Mouse (Mus musculus): ENCODE data around the gene Elp4. TPM values are rescaled to one million over a fixed set of nuclear protein-coding genes. Genes with fewer than 3 reads are reported as not detected.

Gene Elp4
- polyA plus RNA-seq, 1 experiment from 2014 or later, result 42.1 TPM

- 47% methylated on average over 5 of the region's 5 CpGs for WGBS
- Histone ChIP-seq H3K27ac (replicated peaks) (no peak overlapping the region), H3K36me3 (no peaks in the 10 kb centered on the region), H3K9me3 (no peaks in the 10 kb centered on the region), H3K9ac (replicated peaks) (no peak overlapping the region), H3K4me2 (replicated peaks) (no peak overlapping the region), H3K4me3 (no peak overlapping the region), H3K4me1 (peaks cover 20% of the 10 kb centered on the region), H3K27me3 (no peaks in the 10 kb centered on the region)
- ATAC-seq (replicated peaks), result no peak
These were observed 100.9 kb downstream of the Elp4 start for GRCm38 (mm10) chr2:105803427-105803826.

DNA sequence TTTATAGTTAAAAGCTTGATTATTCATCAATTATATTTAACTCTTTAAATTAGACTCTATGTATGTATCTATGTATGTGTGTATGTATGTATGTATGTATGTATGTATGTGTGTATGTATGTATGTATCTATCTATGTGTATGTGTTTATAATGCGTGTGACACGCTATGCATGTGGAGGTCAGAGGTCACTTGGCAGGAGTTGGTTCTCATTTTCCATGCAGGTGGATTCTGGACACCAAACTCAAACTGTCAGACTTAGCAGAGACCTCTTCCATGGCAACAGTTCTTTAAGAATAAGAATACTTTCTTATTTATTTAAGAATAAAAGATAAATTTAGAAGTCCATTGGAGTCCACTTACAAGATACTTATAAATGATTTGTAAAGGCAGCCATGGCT lies 101.5 kb downstream of the Elp4 start:
- Histone ChIP-seq H3K4me1 (peaks cover 20% of the 10 kb centered on the region), H3K9ac (replicated peaks) (no peak overlapping the region), H3K4me2 (replicated peaks) (no peak overlapping the region), H3K4me3 (no peak overlapping the region), H3K9me3 (no peaks in the 10 kb centered on the region), H3K27me3 (no peaks in the 10 kb centered on the region), H3K36me3 (no peaks in the 10 kb centered on the region), H3K27ac (replicated peaks) (no peak overlapping the region)
- ATAC-seq (replicated peaks), result no peak
- WGBS, result 90% methylated on average over 2 of the region's 2 CpGs

- peak; percentile 46 for ATAC-seq (replicated peaks)
- no peak overlapping the region for H3K9ac ChIP-seq (replicated peaks)
- no peak overlapping the region for H3K4me3 ChIP-seq
- H3K9me3 ChIP-seq, result no peaks in the 10 kb centered on the region
- peaks cover 18% of the 10 kb centered on the region for H3K4me1 ChIP-seq
- H3K4me2 ChIP-seq (replicated peaks), result no peak overlapping the region
- WGBS, result 27% methylated on average over 6 of the region's 6 CpGs
- no peaks in the 10 kb centered on the region for H3K36me3 ChIP-seq
- no peaks in the 10 kb centered on the region for H3K27me3 ChIP-seq
- peak overlapping the region; percentile 37; the same call in 1 of the 2 replicates for H3K27ac ChIP-seq (replicated peaks)
These were observed 102.8 kb downstream of the Elp4 start for GRCm38 (mm10) chr2:105801536-105801935.

DNA sequence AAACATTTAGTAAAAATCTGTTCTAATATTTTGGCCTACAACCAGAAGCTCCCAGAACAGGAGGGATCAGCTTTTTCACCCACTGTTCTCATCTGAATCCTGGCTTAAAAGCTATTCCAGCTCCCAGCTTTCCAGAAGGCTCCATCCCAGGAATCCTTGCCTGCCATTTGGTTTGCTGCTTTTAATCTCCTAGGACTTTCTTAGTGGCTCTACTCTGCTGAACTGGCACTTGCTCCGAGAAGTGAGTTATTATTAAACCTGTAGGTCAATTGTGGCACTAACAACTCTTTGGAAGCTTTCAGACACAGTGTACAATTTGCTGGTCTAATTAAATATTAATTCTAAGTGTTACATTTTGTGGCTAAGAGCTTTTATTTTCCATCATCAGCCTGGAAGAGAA lies 103.7 kb downstream of the Elp4 start:
- H3K27me3 ChIP-seq, result no peaks in the 10 kb centered on the region
- 17% methylated on average over 1 of the region's 1 CpGs for WGBS
- H3K9ac ChIP-seq (replicated peaks), result no peak overlapping the region
- no peak overlapping the region for H3K4me2 ChIP-seq (replicated peaks)
- ATAC-seq (replicated peaks), result no peak; the same call in 1 of the 2 replicates
- 0 out of 2 replicates have a peak overlapping the region, but pooled peaks have one; percentile 40 for H3K27ac ChIP-seq (replicated peaks)
- H3K36me3 ChIP-seq, result no peaks in the 10 kb centered on the region
- no peak overlapping the region for H3K4me3 ChIP-seq
- H3K9me3 ChIP-seq, result no peaks in the 10 kb centered on the region
- peaks cover 17% of the 10 kb centered on the region for H3K4me1 ChIP-seq

DNA sequence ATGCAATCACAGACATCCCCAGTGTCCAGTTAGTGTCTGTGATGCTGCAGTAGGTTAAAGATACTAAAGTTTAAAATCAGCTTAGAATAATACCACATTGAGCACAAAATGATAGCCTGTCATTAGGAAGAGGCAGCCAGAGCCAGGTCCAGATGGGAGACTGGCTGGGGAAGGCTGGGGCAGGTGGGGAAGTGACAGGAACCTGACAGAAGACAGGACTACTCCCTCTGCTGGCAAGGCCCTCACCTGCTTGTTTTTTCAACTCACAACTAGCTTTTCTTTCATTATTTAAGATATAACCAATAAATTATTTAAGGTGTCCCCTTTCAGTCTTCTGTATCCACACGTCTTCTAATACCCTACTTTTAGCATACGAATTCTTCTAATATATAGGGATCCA lies 104.5 kb downstream of the Elp4 start:
- Histone ChIP-seq H3K9ac (replicated peaks) (no peak overlapping the region), H3K36me3 (no peaks in the 10 kb centered on the region), H3K4me2 (replicated peaks) (no peak overlapping the region), H3K9me3 (no peaks in the 10 kb centered on the region), H3K27ac (replicated peaks) (no peak overlapping the region), H3K4me1 (peaks cover 17% of the 10 kb centered on the region), H3K4me3 (no peak overlapping the region), H3K27me3 (no peaks in the 10 kb centered on the region)
- no peak for ATAC-seq (replicated peaks)
- 74% methylated on average over 2 of the region's 2 CpGs for WGBS

- Histone ChIP-seq H3K9me3 (no peaks in the 10 kb centered on the region), H3K9ac (replicated peaks) (no peak overlapping the region), H3K27me3 (no peaks in the 10 kb centered on the region), H3K27ac (replicated peaks) (no peak overlapping the region), H3K4me2 (replicated peaks) (no peak overlapping the region), H3K4me1 (peaks cover 15% of the 10 kb centered on the region), H3K36me3 (no peaks in the 10 kb centered on the region), H3K4me3 (no peak overlapping the region)
- ATAC-seq (replicated peaks), result no peak
These were observed 106.5 kb downstream of the Elp4 start for GRCm38 (mm10) chr2:105797842-105798241.

- H3K4me2 ChIP-seq (replicated peaks), result no peak overlapping the region
- H3K4me3 ChIP-seq, result no peak overlapping the region
- ATAC-seq (replicated peaks), result no peak
- peaks cover 24% of the 10 kb centered on the region for H3K4me1 ChIP-seq
- no peaks in the 10 kb centered on the region for H3K36me3 ChIP-seq
- no peak overlapping the region for H3K27ac ChIP-seq (replicated peaks)
- H3K27me3 ChIP-seq, result no peaks in the 10 kb centered on the region
- no peak overlapping the region for H3K9ac ChIP-seq (replicated peaks)
- H3K9me3 ChIP-seq, result no peaks in the 10 kb centered on the region
These were observed 108.3 kb downstream of the Elp4 start for GRCm38 (mm10) chr2:105796101-105796500.

DNA sequence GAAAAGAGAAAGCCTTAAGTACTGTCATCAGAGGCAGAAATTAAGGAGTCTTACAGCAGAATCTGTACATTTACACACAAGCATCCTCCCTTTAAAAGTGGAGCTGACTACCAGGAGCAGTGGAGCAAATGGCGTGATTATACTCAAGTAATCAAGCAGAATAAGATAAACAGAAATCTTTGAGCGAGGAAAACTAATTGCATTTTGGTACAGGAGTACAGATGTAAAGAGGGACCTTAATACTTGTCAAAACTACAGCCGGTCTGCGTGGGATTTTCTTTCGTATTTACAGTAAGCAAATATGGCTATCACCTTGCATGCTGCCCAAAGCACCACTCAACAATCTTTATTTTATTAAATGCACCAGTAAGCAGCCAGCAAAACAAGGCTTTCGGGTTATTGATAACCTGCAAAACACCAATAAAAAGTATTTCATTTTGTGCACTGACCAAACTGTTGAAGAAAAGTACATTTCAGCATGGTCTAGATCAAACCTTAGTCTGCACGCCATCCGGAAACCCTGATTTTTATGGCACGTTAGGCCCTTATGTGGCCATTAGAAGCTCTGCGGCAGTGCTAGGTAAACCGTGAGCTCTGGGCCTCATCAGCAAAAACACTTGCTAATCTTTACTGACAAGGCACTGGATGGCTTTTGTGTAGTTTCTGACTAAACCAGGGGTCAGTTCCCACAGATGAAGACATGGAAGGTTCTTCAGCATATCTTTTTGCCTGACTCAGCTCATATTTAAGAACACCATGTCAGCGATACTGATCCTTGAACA lies 111.8 kb downstream of the Elp4 start:
- ATAC-seq (replicated peaks), result peak; percentile 73
- peak overlapping the region; percentile 14; the same call in 1 of the 2 replicates for H3K4me2 ChIP-seq (replicated peaks)
- WGBS, result 30% methylated on average over 12 of the region's 12 CpGs

DNA sequence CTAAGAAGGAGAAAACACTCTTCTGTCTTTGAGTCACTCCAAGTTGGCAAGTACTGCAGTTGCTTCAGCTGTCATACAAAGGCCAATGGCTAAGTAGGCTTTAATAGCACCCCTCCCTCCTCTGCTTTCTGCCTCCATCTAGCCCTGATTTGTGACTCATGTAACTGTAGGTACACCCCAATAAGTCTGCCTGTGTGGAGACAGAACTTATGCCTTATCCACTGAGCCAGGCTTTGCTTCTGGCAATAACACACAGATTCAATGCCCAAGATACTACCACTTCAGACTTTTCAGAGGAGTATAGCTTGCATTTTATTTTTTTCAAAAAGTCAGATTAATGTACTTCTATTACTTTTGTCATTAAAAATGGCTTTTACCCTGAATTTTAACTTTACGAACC lies 114.4 kb downstream of the Elp4 start:
- no peaks in the 10 kb centered on the region for H3K36me3 ChIP-seq
- no peak overlapping the region for H3K4me2 ChIP-seq (replicated peaks)
- WGBS, result 97% methylated on average over 1 of the region's 1 CpGs
- no peak overlapping the region for H3K9ac ChIP-seq (replicated peaks)
- no peak overlapping the region for H3K27ac ChIP-seq (replicated peaks)
- peaks cover 18% of the 10 kb centered on the region for H3K4me1 ChIP-seq
- no peaks in the 10 kb centered on the region for H3K9me3 ChIP-seq
- peaks cover 4% of the 10 kb centered on the region; the same call in 1 of the 2 replicates for H3K27me3 ChIP-seq
- no peak for ATAC-seq (replicated peaks)
- H3K4me3 ChIP-seq, result no peak overlapping the region

More for the DNA sequence above, 111.8 kb downstream of the Elp4 start:
- Histone ChIP-seq H3K9ac (replicated peaks) (no peak overlapping the region), H3K9me3 (no peaks in the 10 kb centered on the region), H3K4me1 (peaks cover 18% of the 10 kb centered on the region), H3K4me3 (no peak overlapping the region), H3K27me3 (no peaks in the 10 kb centered on the region), H3K27ac (replicated peaks) (no peak overlapping the region), H3K36me3 (no peaks in the 10 kb centered on the region)

- H3K27me3 ChIP-seq, result peaks cover 4% of the 10 kb centered on the region; the same call in 1 of the 2 replicates
- H3K9me3 ChIP-seq, result no peaks in the 10 kb centered on the region
- no peaks in the 10 kb centered on the region for H3K36me3 ChIP-seq
- ATAC-seq (replicated peaks), result no peak
- H3K9ac ChIP-seq (replicated peaks), result no peak overlapping the region
- WGBS, result 28% methylated on average over 4 of the region's 4 CpGs
- peaks cover 14% of the 10 kb centered on the region for H3K4me1 ChIP-seq
- no peak overlapping the region for H3K4me2 ChIP-seq (replicated peaks)
- H3K27ac ChIP-seq (replicated peaks), result no peak overlapping the region
- no peak overlapping the region for H3K4me3 ChIP-seq
These were observed 116.6 kb downstream of the Elp4 start for GRCm38 (mm10) chr2:105787726-105788125.

- no peak overlapping the region for H3K9ac ChIP-seq (replicated peaks)
- peaks cover 4% of the 10 kb centered on the region; the same call in 1 of the 2 replicates for H3K27me3 ChIP-seq
- ATAC-seq (replicated peaks), result no peak
- no peak overlapping the region for H3K4me3 ChIP-seq
- H3K27ac ChIP-seq (replicated peaks), result no peak overlapping the region
- 16% methylated on average over 2 of the region's 2 CpGs for WGBS
- H3K9me3 ChIP-seq, result no peaks in the 10 kb centered on the region
- H3K36me3 ChIP-seq, result no peaks in the 10 kb centered on the region
- H3K4me1 ChIP-seq, result peaks cover 8% of the 10 kb centered on the region
- H3K4me2 ChIP-seq (replicated peaks), result no peak overlapping the region
These were observed 117.4 kb downstream of the Elp4 start for GRCm38 (mm10) chr2:105786986-105787385.

DNA sequence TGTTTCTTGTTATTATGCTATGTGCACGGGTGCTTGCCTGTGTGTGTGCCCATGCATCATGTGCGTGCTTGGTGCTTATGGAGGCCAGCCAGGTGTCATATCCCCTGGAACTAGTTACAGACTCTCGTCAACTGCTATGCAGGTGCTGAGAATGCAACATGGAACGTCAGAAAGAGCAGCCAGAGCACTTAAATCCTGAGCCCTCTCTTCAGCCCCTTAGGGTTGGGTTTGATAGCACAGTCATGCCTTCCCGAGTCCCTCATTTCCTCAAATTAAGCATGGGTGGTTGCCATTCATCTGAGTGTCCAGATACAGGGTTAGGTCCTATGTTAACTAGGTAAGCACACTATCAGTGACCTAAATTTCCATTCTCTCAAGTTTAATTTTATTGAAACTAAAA lies 121.5 kb downstream of the Elp4 start:
- H3K4me3 ChIP-seq, result no peak overlapping the region
- no peaks in the 10 kb centered on the region for H3K36me3 ChIP-seq
- peaks cover 4% of the 10 kb centered on the region; the same call in 1 of the 2 replicates for H3K27me3 ChIP-seq
- H3K27ac ChIP-seq (replicated peaks), result no peak overlapping the region
- WGBS, result 75% methylated on average over 5 of the region's 5 CpGs
- ATAC-seq (replicated peaks), result no peak
- no peaks in the 10 kb centered on the region for H3K9me3 ChIP-seq
- no peak overlapping the region for H3K9ac ChIP-seq (replicated peaks)
- no peaks in the 10 kb centered on the region for H3K4me1 ChIP-seq
- no peak overlapping the region for H3K4me2 ChIP-seq (replicated peaks)

DNA sequence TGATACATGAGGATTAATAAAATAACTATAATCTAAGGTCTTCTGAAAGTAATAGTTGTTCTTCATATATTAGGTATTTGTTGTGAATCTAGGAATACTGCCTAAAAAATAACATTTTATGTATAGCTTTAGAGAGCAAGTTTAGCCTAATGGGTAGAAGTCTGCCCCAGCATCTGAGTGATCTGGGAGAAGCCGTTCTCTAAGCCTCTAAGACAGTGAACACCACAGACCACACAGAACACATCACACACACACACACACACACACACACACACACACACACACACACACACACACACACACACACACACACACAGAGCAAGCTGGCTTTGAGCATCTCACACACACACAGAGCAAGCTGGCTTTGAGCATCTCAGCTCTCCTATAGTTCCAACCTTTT lies 123.6 kb downstream of the Elp4 start:
- no peaks in the 10 kb centered on the region for H3K4me1 ChIP-seq
- no peaks in the 10 kb centered on the region for H3K9me3 ChIP-seq
- H3K27me3 ChIP-seq, result no peaks in the 10 kb centered on the region
- H3K36me3 ChIP-seq, result no peaks in the 10 kb centered on the region
- H3K27ac ChIP-seq (replicated peaks), result no peak overlapping the region
- 60% methylated on average over 1 of the region's 1 CpGs for WGBS
- no peak overlapping the region for H3K4me2 ChIP-seq (replicated peaks)
- no peak overlapping the region for H3K4me3 ChIP-seq
- no peak for ATAC-seq (replicated peaks)
- H3K9ac ChIP-seq (replicated peaks), result no peak overlapping the region
